Mouse (Mus musculus) lung, adult 2 months (tissue): ENCODE data around the gene Washc2. TPM values are rescaled to one million over a fixed set of nuclear protein-coding genes. Genes with fewer than 3 reads are reported as not detected.

ENCODE experiments used
- DNase-seq: peaks from one replicate; pipeline ENCODE4 v3.0.0; 2022
- H3K4me1 ChIP-seq: fragments of 200-500 bp; 2 replicates; pipeline ENCODE4 v1.6.1; 2011; ENCODE audit warnings: low read length; ENCODE audit not compliant: control insufficient read depth, insufficient read depth
- H3K4me3 ChIP-seq: fragments of 200-500 bp; replicated peaks from 2 replicates; pipeline ENCODE3; 2011; ENCODE audit warnings: low read depth, mild to moderate bottlenecking, control low read depth, low read length; ENCODE audit errors: extremely low read depth
- CTCF ChIP-seq: fragments of 200-500 bp; IDR thresholded peaks from 2 replicates; pipeline ENCODE4 v1.5.1; 2011; ENCODE audit warnings: mild to moderate bottlenecking, low read length, control low read depth; ENCODE audit not compliant: insufficient read depth
- POLR2A ChIP-seq: fragments of 200-500 bp; IDR thresholded peaks from 2 replicates; pipeline ENCODE4 v1.6.1; 2011; ENCODE audit warnings: low read depth, mild to moderate bottlenecking, control low read depth, low read length, borderline replicate concordance; ENCODE audit errors: extremely low read depth
- WGBS: fragments of 180-500 bp; shearing (Covaris S2); methylation state at CpG from one replicate; pipeline ENCODE4 v1.1.7; 2018; 5-methylcytosine and 5-hydroxymethylcytosine counted together
- polyA plus RNA-seq: library from polyadenylated mRNA; depleted of rRNA; stranded (reverse); fragments of >200 nt; gene quantifications from 2 replicates; pipeline ENCODE4 v1.2.3, GENCODE M21; 2012; rRNA removed

Washc2 gene
- polyA plus RNA-seq, 1 experiment = 51.9 TPM

- H3K4me1 ChIP-seq = no peaks in the 10 kb centered on the region
- TF ChIP-seq CTCF (no peak), POLR2A (no peak)
- DNase-seq = no peak
- WGBS = 67% methylated on average over 4 of the region's 4 CpGs
- H3K4me3 ChIP-seq = no peak overlapping the region
These were observed 74.7 kb downstream of the Washc2 start for GRCm38 (mm10) chr6:116282546-116282945.

DNA sequence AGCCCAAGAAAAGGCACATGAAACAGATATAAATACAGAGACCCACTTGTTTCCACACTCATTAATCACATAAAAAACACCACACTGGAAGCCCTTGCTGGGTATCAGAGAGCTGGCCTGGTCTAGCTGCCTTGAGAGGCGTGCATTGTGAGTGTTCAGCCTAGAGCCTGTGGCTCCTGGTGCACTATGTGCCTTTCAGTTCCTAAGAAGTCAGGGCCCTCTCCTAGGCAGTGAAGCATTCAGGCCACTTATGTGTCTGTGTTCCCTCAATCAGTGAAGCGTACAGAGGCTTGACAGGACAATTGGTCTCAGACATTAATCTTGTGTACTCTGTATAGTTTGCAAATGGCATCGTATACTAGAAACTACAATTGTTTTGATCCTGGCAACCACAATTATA, 75.4 kb downstream of the Washc2 start:
- no peak for TF ChIP-seq POLR2A
- no peak for TF ChIP-seq CTCF
- DNase-seq = no peak
- 74% methylated on average over 3 of the region's 3 CpGs for WGBS
- Histone ChIP-seq H3K4me1 (no peaks in the 10 kb centered on the region), H3K4me3 (no peak overlapping the region)

DNA sequence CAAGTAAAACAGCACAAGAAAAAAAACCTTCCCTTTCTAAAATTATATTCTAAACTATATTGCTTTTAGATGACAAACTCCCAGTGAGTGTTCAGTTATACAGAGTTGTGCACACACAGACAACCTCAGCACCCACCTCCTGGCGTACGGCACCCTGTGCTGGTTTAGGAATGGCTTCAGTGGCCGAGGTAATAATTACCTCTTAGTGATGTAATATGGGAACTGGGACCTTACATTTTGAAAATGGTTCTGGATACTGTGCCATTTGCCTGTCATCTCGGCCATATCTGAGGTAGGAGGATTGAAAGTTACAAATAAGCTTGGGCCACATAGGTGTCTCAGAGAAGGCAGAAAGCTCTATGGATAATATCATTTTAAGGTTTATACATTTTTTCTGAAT, 78.5 kb downstream of the Washc2 start:
- no peaks in the 10 kb centered on the region for H3K4me1 ChIP-seq
- TF ChIP-seq POLR2A = no peak
- no peak for TF ChIP-seq CTCF
- 96% methylated on average over 4 of the region's 4 CpGs for WGBS
- no peak overlapping the region for H3K4me3 ChIP-seq
- DNase-seq = no peak

DNA sequence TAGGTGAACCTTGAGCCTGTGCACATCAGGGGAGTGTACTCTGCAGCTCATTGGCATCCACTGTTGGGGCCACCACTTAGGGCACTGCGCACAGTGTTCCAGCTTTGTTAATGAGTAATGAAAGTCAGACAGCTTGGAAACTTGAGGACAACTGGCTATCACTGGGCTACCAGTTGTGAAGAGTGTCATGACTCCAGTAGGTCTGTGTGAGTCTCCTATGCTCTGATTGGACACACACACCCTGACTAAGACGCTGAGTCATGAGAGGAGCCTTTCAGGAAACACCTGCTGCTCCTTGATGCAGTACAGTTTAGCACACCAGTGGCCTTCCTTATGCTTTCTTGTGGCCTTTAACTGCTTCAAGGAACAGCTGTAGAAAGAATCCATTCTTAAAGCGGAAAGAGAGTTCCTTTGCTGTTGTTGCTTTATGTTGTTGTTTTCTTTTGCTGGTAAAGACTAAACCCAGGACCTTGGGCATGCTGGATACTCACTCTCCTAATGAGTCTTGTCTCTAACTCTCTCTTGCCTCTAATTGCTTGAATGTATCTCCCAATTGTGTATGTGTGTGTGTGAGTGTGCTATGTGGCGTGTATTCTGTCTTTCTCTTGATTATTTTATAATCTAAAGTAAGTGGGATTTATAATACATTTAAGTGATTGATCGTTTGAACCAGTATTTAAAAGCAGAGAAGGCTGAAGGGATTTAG, 79.2 kb downstream of the Washc2 start:
- WGBS = 60% methylated on average over 5 of the region's 5 CpGs

DNA sequence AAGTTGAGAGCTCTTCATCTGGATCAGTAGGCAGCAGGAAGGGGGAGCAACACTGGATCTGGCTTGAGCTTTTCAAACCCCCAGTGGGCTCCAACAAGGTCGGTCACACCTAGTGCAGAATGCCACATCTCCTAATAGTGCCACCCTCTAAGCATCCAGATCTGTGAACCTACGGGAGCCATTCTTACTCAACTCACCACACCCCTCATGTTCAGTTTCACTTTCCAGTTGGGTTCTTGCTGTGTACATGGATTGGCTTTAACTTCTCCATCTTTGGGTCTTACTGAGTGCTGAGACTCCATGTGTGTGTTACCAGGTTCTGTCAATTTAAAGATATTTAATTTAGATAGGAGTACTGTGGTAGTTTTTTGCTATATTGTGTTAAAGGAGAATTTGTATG, 103.6 kb downstream of the Washc2 start:
- 76% methylated on average over 2 of the region's 2 CpGs for WGBS
- TF ChIP-seq POLR2A = no peak
- no peak overlapping the region for H3K4me3 ChIP-seq
- no peak for DNase-seq
- H3K4me1 ChIP-seq = no peaks in the 10 kb centered on the region

More for the DNA sequence above, 79.2 kb downstream of the Washc2 start:
- Histone ChIP-seq H3K4me1 (no peaks in the 10 kb centered on the region), H3K4me3 (no peak overlapping the region)
- no peak for DNase-seq
- no peak for TF ChIP-seq POLR2A
- no peak for TF ChIP-seq CTCF

Other genes starting within 250 kb of the Washc2 start
- 146 and 185 TPM in 2 replicates for gene Plxnd1, start 213.0 kb upstream of the Washc2 start, polyA plus RNA-seq
- gene Tmcc1, start 14.6 kb upstream of the Washc2 start, polyA plus RNA-seq = 10.5 and 16.0 TPM in 2 replicates
- 0.32 and 0.89 TPM in 2 replicates for gene Zfand4, start 56.2 kb downstream of the Washc2 start, polyA plus RNA-seq
- gene March8, start 130.0 kb downstream of the Washc2 start, polyA plus RNA-seq = 46.0 and 50.6 TPM in 2 replicates